Mouse (Mus musculus) left cerebral cortex, postnatal 14 days (tissue): ENCODE results near the gene Asap3. TPM values are rescaled to one million over a fixed set of nuclear protein-coding genes. Genes with fewer than 3 reads are reported as not detected.

ENCODE experiments used
- DNase-seq, 2 experiments: peaks; one replicate each; pipeline ENCODE4 v3.0.0; 2021 to 2022; ENCODE audit warnings: low spot score in 2 of 2, mixed read lengths in 1 of 2
- intact Hi-C: fragments of 180-260 bp; cut with DNase I; formaldehyde crosslinking; loops from one replicate; pipeline ENCODE4 v1.15.1; 2025
- total RNA-seq, 2 experiments: library from RNA; stranded (reverse); gene quantifications; 2 replicates each; pipeline ENCODE4 v1.2.3; 2021

Gene Asap3
- total RNA-seq, 2 experiments from 2014 or later = 3.9 to 4.2 TPM

- peak; percentile 76 to 79 for DNase-seq
- intact Hi-C loops = no loop called here
Observed at GRCm38 (mm10) chr4:136179998-136180397, 26.2 kb upstream of the Asap3 start.

GRCm38 (mm10) chr4:136180408-136181330 lies 25.5 kb upstream of the Asap3 start:
- peak; percentile 69 to 90 for DNase-seq
- intact Hi-C loops = no loop called here

- intact Hi-C loops = no loop called here
- no peak for DNase-seq
Observed at GRCm38 (mm10) chr4:136181367-136181766, 24.8 kb upstream of the Asap3 start.

- intact Hi-C loops = no loop called here
- peak; percentile 48 to 59 for DNase-seq
Observed at GRCm38 (mm10) chr4:136185375-136185774, 20.8 kb upstream of the Asap3 start.

- DNase-seq = no peak
- intact Hi-C loops = no loop called here
Observed at GRCm38 (mm10) chr4:136186315-136186714, 19.9 kb upstream of the Asap3 start.

- intact Hi-C loops = no loop called here
- no peak for DNase-seq
Observed at GRCm38 (mm10) chr4:136186739-136187472, 19.3 kb upstream of the Asap3 start.

- intact Hi-C loops = no loop called here
- DNase-seq = no peak
Observed at GRCm38 (mm10) chr4:136188973-136189737, 17.0 kb upstream of the Asap3 start.

GRCm38 (mm10) chr4:136189912-136190311 lies 16.3 kb upstream of the Asap3 start:
- DNase-seq = no peak
- intact Hi-C loops = no loop called here

GRCm38 (mm10) chr4:136193571-136193970 lies 12.6 kb upstream of the Asap3 start:
- intact Hi-C loops = no loop called here
- no peak for DNase-seq

GRCm38 (mm10) chr4:136195029-136195428 lies 11.1 kb upstream of the Asap3 start:
- intact Hi-C loops = no loop called here
- DNase-seq = no peak

- DNase-seq = no peak
- intact Hi-C loops = no loop called here
Observed at GRCm38 (mm10) chr4:136195629-136196028, 10.5 kb upstream of the Asap3 start.

GRCm38 (mm10) chr4:136196201-136196600 lies 10.0 kb upstream of the Asap3 start:
- DNase-seq = no peak

GRCm38 (mm10) chr4:136198846-136199245 lies 7.3 kb upstream of the Asap3 start:
- intact Hi-C loops = no loop called here
- no peak for DNase-seq

More at GRCm38 (mm10) chr4:136196201-136196600, 10.0 kb upstream of the Asap3 start:
- intact Hi-C loops = no loop called here

GRCm38 (mm10) chr4:136199562-136200292 lies 6.4 kb upstream of the Asap3 start:
- DNase-seq = peak in 1 of 2 experiments; percentile 59
- intact Hi-C loops = loop anchor here (1.0 to 5.0 kb wide), 2 partner anchors 36 to 38 kb away; no protein-coding TSS in a partner anchor

GRCm38 (mm10) chr4:136202509-136202908 lies 3.7 kb upstream of the Asap3 start:
- intact Hi-C loops = loop anchor here (5.0 kb wide), 1 partner anchor 35 kb away; no protein-coding TSS in a partner anchor

GRCm38 (mm10) chr4:136204775-136205174 lies 1.4 kb upstream of the Asap3 start:
- intact Hi-C loops = loop anchor here (5.0 kb wide), 1 partner anchor 33 kb away; no protein-coding TSS in a partner anchor
- no peak for DNase-seq

More at GRCm38 (mm10) chr4:136202509-136202908, 3.7 kb upstream of the Asap3 start:
- peak; percentile 75 to 78 for DNase-seq

GRCm38 (mm10) chr4:136206943-136207342 lies 778 bp downstream of the Asap3 start:
- no peak for DNase-seq
- intact Hi-C loops = no loop called here

- DNase-seq = no peak
- intact Hi-C loops = no loop called here
Observed at GRCm38 (mm10) chr4:136210931-136211330, 4.8 kb downstream of the Asap3 start.

- no peak for DNase-seq
- intact Hi-C loops = no loop called here
Observed at GRCm38 (mm10) chr4:136213629-136214028, 7.5 kb downstream of the Asap3 start.
